Mouse (Mus musculus): ENCODE data around the gene Fancb. TPM values are rescaled to one million over a fixed set of nuclear protein-coding genes. Genes with fewer than 3 reads are reported as not detected.
A peak's percentile ranks its signal among the peaks of the same experiment; 100 is the strongest.

The Fancb gene
- not detected in 2 replicates for polyA plus RNA-seq (2012; ENCODE audit: insufficient read depth, insufficient read length, low replicate concordance, missing spikeins)

DNA sequence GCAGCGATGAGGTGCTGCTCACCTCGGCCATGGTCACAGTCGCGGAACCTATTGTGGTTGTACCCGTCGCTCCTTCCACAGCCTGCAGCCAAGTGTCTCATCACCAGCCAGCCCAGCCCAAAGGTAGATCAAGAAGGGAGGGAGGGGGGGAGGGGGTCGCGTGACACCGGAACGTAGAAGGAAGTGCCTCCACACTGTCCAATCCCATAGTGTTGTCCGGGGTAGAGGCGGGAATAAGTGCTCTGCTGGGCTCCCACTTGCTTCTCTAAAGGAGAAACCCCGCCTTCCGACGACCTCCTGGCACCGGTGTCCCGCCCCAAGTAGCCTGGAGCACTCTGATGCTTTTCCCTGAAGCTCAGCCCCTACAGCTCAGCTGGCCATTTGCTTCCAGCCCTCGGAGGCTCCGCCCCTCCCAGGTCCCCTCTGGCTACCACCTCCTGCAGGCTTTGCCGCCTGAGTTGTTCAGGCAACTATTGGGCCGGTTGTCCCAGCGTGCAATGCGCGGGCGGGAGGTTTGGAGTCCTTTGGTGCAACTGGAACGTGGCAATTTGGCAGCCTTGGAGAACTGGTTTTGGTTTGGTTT lies at the start of gene Fancb, which contains the start of gene Mospd2:
Fancb (plus strand) TSS at position 400 of the 583 bp plus-strand sequence.
Mospd2 (minus strand) TSS at position 183 of the 583 bp plus-strand sequence.
- Histone ChIP-seq H3K4me1 (ENCODE audit: control insufficient read depth, insufficient read depth, low read length) (no peaks in the 10 kb centered on the region), H3K4me3 (ENCODE audit: insufficient read depth, low read depth, low read length) (peak within 1 kb of the TSS; percentile 81), H3K27ac (ENCODE audit: insufficient read depth, low read depth, low read length) (no peak within 1 kb of the TSS)
- WGBS: 15% methylated on average over 26 of the region's 26 CpGs
- TF ChIP-seq CTCF (IDR thresholded peaks at IDR 0.05; ENCODE audit: insufficient read depth, low read depth, low read length) (no peak), POLR2A (IDR thresholded peaks at IDR 0.05; ENCODE audit: insufficient read depth, low read depth, low read length) (no peak)

DNA sequence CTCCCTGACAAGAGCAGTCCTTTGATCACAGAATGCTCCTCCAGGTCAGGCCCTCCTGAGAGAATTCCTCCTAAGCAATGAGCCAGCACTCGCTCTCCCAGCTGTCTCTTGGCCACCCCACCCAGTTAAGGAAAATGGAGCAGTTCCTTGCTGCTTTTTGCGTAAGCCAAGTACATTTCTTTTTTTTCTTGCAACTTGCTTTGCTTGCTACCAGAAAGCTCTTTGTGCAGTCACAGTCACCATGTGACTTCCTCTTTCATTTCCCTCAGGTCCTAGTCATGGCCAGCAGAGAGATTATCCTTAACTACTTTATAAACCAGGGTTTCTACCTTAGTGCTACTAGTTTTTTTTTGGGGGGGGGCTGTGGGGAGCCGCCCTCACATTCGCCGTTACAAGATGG lies 38.9 kb upstream of the Fancb start:
- H3K27ac ChIP-seq (ENCODE audit: insufficient read depth, low read depth, low read length): no peak overlapping the region
- TF ChIP-seq CTCF (IDR thresholded peaks at IDR 0.05; ENCODE audit: insufficient read depth, low read depth, low read length) (no peak), POLR2A (IDR thresholded peaks at IDR 0.05; ENCODE audit: insufficient read depth, low read depth, low read length) (no peak)
- WGBS: 94% methylated on average over 5 of the region's 5 CpGs
- no peaks in the 10 kb centered on the region for H3K4me1 ChIP-seq (ENCODE audit: control insufficient read depth, insufficient read depth, low read length)
- no peak overlapping the region for H3K4me3 ChIP-seq (ENCODE audit: insufficient read depth, low read depth, low read length)

DNA sequence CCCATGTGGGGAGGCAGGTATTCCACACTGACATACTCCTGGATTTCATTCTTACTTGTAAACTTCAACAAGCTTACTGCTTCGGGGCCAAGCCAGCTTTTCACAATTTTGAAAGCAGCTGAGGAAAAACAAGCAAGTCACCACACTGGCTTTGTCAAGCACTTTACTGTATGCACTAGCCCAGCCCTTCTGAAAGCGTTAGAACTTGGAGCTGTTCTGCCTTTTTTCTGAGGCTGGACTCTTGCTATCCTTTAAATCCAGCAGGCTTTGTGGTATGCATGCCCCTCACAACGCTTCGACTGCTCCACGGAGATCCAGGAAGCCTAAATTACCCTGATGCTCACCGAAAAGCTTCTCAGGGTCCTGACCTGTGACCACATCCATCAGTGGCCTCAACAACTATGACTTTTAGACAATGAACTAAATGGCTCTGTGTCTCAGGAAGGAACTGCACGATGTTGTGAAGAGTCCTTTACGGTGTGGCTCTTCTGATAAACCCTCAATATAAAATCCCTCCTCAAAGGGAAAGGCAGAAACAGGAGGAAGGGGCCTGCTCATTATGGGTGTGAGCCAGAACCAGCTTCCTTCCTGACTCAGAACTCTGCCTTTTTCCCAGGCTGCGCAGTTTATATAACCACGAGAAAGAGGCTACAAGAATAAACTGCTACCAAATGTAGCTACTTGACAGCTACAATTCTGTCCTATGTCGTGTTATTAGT lies 28.4 kb upstream of the Fancb start:
- Histone ChIP-seq H3K4me3 (ENCODE audit: insufficient read depth, low read depth, low read length) (no peak overlapping the region), H3K27ac (ENCODE audit: insufficient read depth, low read depth, low read length) (no peak overlapping the region), H3K4me1 (ENCODE audit: control insufficient read depth, insufficient read depth, low read length) (no peaks in the 10 kb centered on the region)
- TF ChIP-seq CTCF (IDR thresholded peaks at IDR 0.05; ENCODE audit: insufficient read depth, low read depth, low read length) (no peak), POLR2A (IDR thresholded peaks at IDR 0.05; ENCODE audit: insufficient read depth, low read depth, low read length) (no peak)
- 68% methylated on average over 11 of the region's 11 CpGs for whole genome bisulfite sequencing

DNA sequence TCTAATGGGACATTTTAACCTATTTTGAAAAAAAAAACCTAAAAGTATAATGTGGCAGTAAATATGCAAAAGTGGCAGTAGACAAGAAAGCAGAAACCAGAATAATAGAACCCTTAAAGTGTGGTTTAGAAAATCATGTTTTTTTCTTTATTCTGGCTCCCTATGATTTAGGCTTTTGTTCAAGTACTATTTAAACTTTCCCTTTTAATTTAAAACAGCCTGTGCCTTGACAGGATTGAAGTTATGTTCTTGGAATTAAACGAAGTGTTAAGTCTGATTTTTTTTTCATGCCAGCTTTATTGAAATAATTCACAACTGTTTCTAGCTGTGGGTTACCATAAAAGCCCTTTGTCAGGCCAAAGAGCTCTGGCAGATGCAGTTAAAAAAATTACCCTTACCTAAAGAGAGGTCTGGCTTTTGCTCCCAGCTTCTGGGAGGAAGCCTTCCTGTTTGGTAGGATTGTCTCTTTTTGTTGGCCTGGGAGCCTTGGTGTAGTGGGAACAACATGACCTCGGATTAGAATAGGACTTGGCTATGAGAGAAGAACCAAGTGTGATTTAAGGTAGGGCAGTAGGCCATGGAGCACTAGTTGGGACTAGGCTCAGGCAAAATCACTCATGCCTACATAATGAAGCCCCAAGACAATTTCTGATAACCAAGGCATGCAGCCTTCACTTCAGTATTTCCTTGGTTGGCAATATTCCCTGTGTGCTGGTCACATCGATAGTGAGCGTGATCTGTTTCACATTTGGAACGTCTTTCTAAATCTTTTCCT lies 27.6 kb upstream of the Fancb start:
- 60% methylated on average over 5 of the region's 5 CpGs for WGBS
- Histone ChIP-seq H3K4me3 (ENCODE audit: insufficient read depth, low read depth, low read length) (no peak overlapping the region), H3K27ac (ENCODE audit: insufficient read depth, low read depth, low read length) (no peak overlapping the region), H3K4me1 (ENCODE audit: control insufficient read depth, insufficient read depth, low read length) (no peaks in the 10 kb centered on the region)
- TF ChIP-seq CTCF (IDR thresholded peaks at IDR 0.05; ENCODE audit: insufficient read depth, low read depth, low read length) (no peak), POLR2A (IDR thresholded peaks at IDR 0.05; ENCODE audit: insufficient read depth, low read depth, low read length) (no peak)

DNA sequence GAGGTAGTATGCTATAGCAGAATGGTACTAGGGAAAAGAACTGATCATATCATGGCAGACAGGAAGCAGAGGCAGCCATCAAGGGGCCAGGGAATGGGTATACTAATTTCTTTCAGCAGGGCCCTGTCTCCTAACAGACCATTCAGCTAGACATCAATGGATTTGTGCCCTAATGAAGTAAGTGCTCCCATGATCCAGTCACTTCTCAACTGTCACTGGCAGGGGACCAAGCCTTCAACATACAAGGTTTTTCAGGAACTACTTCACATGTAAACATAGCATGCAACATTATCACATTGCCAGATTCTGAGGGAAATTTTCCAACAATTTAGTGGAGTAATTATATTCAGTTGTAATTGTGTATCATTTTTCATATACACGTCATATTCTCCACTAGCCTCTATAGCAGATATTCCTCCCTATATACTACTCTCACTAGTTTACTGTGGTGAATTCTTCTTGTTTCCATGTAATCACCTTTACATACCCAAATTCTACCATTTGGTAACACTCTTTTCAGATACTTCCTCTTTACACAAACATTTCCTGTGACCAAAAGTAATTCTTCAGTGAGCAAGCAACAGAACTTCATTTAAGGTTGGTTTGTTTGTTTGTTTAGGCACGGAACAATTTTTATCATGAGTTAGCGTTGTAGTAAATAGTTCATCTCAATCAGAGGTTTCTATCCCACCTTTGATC lies 14.5 kb upstream of the Fancb start:
- TF ChIP-seq POLR2A (IDR thresholded peaks at IDR 0.05; ENCODE audit: insufficient read depth, low read depth, low read length) (no peak), CTCF (IDR thresholded peaks at IDR 0.05; ENCODE audit: insufficient read depth, low read depth, low read length) (no peak)
- Histone ChIP-seq H3K27ac (ENCODE audit: insufficient read depth, low read depth, low read length) (no peak overlapping the region), H3K4me3 (ENCODE audit: insufficient read depth, low read depth, low read length) (no peak overlapping the region), H3K4me1 (ENCODE audit: control insufficient read depth, insufficient read depth, low read length) (no peaks in the 10 kb centered on the region)
- WGBS: 88% methylated on average over 3 of the region's 3 CpGs

DNA sequence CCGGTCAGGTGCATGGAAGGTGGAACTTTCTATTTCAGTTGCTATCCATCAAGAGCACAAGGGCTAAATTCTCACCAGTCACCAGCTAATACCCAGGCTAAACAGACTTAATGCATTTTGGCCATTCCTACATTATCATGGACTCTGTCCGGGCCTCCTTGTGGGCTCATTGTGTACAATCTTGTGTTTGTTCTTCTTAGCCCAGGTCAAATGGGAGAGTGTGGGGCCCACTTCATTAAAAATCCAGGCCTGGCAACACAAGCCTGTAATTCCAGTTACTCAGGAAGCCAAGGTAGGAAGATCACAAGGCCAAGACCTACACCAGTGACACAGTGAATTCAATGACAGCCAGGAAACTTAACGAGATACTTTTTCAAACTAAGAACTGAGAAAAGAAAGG lies 9.2 kb upstream of the Fancb start:
- Histone ChIP-seq H3K4me3 (ENCODE audit: insufficient read depth, low read depth, low read length) (no peak overlapping the region), H3K27ac (ENCODE audit: insufficient read depth, low read depth, low read length) (no peak overlapping the region), H3K4me1 (ENCODE audit: control insufficient read depth, insufficient read depth, low read length) (no peaks in the 10 kb centered on the region)
- no peak for TF ChIP-seq CTCF (IDR thresholded peaks at IDR 0.05; ENCODE audit: insufficient read depth, low read depth, low read length)
- no peak for TF ChIP-seq POLR2A (IDR thresholded peaks at IDR 0.05; ENCODE audit: insufficient read depth, low read depth, low read length)
- WGBS: 81% methylated on average over 3 of the region's 3 CpGs

DNA sequence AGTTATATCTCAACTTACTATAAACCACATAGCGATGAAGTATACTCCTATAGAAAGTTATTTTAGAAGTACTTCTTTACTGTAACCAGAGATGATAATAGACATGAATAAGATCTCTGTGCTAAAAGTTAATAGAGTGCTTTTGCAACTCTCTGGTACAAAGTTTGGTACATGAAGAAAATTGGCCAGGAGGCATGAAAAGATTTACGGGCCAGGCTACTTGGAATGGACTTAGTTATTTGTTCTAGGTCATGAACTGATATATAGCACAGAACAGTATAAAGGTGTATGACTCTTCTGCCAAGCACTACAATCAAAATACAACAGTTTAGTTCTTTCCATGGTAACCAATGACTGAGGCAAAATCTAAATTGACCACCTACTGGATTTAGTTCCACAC lies 1.5 kb upstream of the Fancb start:
- Histone ChIP-seq H3K4me1 (ENCODE audit: control insufficient read depth, insufficient read depth, low read length) (no peaks in the 10 kb centered on the region), H3K27ac (ENCODE audit: insufficient read depth, low read depth, low read length) (no peak overlapping the region), H3K4me3 (ENCODE audit: insufficient read depth, low read depth, low read length) (no peak overlapping the region)
- no peak for TF ChIP-seq POLR2A (IDR thresholded peaks at IDR 0.05; ENCODE audit: insufficient read depth, low read depth, low read length)
- 93% methylated on average over 2 of the region's 2 CpGs for WGBS

DNA sequence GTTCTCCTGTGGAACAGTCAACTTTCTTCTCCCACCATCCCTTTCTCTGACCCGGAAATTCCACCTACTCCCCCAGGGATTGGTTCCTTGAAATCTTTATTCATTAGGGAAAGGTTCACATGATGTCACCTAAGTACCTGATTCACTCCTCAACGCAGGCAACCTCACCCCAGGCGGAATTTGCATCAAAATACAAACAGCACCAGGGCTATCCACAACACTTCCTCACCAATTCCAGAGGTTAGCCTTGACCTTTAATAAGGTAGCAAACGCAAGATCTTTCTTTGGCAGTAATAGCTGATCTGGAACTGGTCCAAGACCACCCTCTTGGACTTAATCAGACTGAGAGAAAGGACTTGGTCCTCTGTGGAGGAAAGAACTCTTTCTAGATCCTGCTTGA lies 22.7 kb downstream of the Fancb start:
- Histone ChIP-seq H3K27ac (ENCODE audit: insufficient read depth, low read depth, low read length) (no peak overlapping the region), H3K4me1 (ENCODE audit: control insufficient read depth, insufficient read depth, low read length) (no peaks in the 10 kb centered on the region), H3K4me3 (ENCODE audit: insufficient read depth, low read depth, low read length) (no peak overlapping the region)
- 49% methylated on average over 4 of the region's 4 CpGs for WGBS
- TF ChIP-seq CTCF (IDR thresholded peaks at IDR 0.05; ENCODE audit: insufficient read depth, low read depth, low read length): no peak
- TF ChIP-seq POLR2A (IDR thresholded peaks at IDR 0.05; ENCODE audit: insufficient read depth, low read depth, low read length): no peak

Data from olfactory bulb, adult 2 months (tissue).